Mouse (Mus musculus): ENCODE measurements around the gene Trappc2l. TPM values are rescaled to one million over a fixed set of nuclear protein-coding genes. Genes with fewer than 3 reads are reported as not detected.

Trappc2l gene
- polyA plus RNA-seq (2016; fragmentation: Nextera tagmentation; extraction: Ambion mirVana): 46.3 and 56.3 TPM in 2 replicates

GRCm38 (mm10) chr8:122611295-122612133 is at the start of gene Trappc2l, which contains the start of gene Galns:
Gene Trappc2l, plus strand, starts transcription at chr8:122611640.
Gene Galns, minus strand, starts transcription at chr8:122611463.
- H3K4me2 ChIP-seq (replicated peaks): peak within 1 kb of the TSS; percentile 88
- under 1% methylated on average over 56 of the region's 57 CpGs for WGBS
- H3K9ac ChIP-seq: peak within 1 kb of the TSS; percentile 66
- no peaks in the 10 kb centered on the region for H3K9me3 ChIP-seq
- ATAC-seq (ENCODE audit: insufficient number of reproducible peaks, insufficient read depth, low FRiP score, low TSS enrichment): peak; percentile 96
- H3K27ac ChIP-seq: peak within 1 kb of the TSS; percentile 70
- H3K27me3 ChIP-seq: no peaks in the 10 kb centered on the region
- peaks cover 16% of the 10 kb centered on the region for H3K4me1 ChIP-seq
- peak within 1 kb of the TSS; percentile 76 for H3K4me3 ChIP-seq
- H3K36me3 ChIP-seq: peaks cover 14% of the 10 kb centered on the region

DNA sequence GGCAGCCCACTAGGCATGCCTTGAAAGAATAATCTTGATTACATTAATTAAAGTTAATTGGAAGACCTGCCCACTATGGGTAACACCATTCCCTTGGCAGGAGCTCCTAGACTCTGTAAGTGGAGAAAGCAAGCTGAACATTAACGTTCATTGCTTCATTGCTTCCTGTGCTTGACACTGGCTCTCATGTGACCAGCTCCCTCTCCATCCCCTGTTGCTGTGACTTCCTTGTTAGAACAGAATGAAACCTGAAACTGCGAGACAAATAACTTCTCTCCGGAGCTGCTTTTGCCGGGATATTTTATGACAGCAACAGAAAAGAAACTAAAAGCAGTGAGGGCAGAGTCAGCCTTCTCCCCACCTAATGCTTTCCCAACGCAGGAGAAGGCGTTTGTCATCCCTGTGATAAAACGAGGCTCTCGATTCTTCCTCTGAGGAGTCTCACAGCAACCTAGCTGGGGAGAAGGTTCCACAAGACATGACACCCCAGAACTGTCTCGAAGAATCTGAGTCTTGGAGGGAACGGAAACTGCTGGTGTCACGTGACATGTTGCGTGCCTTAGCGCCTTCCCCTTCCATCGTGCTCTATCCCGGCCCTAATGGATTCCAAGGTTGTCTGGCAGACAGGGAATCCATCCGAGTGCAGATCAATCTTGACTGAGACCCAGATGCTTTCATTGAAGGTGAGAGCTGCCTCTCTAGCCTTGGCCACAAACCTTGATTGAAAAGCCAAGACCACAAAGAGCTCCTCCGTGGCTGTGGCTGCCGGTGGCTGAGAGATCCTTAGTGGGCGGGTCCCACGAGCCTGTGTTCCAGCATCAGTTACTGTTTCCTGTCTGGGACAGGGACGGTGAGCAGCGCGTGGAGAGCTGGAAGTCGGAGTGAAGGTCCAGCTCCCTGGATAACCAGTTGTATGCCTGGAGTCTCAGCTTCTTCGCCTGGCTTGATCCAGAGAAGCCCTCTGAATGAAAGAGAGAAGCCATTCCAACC is 46.8 kb upstream of the Trappc2l start:
- Histone ChIP-seq H3K4me1 (peaks cover 19% of the 10 kb centered on the region), H3K9ac (no peak overlapping the region), H3K27me3 (no peaks in the 10 kb centered on the region), H3K4me3 (no peak overlapping the region), H3K36me3 (peaks cover 6% of the 10 kb centered on the region), H3K4me2 (replicated peaks) (no peak overlapping the region), H3K9me3 (no peaks in the 10 kb centered on the region), H3K27ac (peak overlapping the region; percentile 13; the same call in 1 of the 2 replicates)
- 80% methylated on average over 25 of the region's 25 CpGs for WGBS
- ATAC-seq (ENCODE audit: insufficient number of reproducible peaks, insufficient read depth, low FRiP score, low TSS enrichment): no peak

DNA sequence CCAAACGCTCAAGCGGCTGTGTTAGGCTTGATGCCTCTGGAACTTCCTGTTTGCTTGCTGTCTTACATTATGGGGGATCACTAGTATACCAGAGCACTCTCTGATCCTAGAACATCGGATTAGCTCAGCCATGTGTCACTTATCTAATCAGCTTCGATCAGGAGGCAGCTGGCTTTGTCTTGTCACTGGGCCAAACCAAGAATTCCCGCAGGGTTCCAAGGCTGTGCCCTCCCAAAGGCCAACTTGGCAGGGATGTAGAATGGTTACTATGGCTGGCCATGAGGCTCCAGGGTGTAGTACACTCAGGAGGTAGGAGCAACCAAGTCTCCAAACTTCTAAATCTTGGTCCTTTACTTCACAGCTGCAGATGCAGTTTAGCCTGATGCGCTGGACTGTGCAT is 44.7 kb upstream of the Trappc2l start:
- Histone ChIP-seq H3K4me1 (peaks cover 19% of the 10 kb centered on the region), H3K36me3 (peaks cover 27% of the 10 kb centered on the region), H3K27me3 (no peaks in the 10 kb centered on the region), H3K4me2 (replicated peaks) (peak overlapping the region; percentile 81), H3K9ac (peak overlapping the region; percentile 93; the same call in 1 of the 2 replicates), H3K27ac (peak overlapping the region; percentile 94), H3K9me3 (no peaks in the 10 kb centered on the region), H3K4me3 (peak overlapping the region; percentile 91)
- 41% methylated on average over 6 of the region's 6 CpGs for WGBS
- no peak for ATAC-seq (ENCODE audit: insufficient number of reproducible peaks, insufficient read depth, low FRiP score, low TSS enrichment)

GRCm38 (mm10) chr8:122567361-122568108 is 43.9 kb upstream of the Trappc2l start, which contains the start of gene Cdt1:
Gene Cdt1, plus strand, starts transcription at chr8:122568015.
- ATAC-seq (ENCODE audit: insufficient number of reproducible peaks, insufficient read depth, low FRiP score, low TSS enrichment): peak; percentile 96
- Histone ChIP-seq H3K27me3 (no peaks in the 10 kb centered on the region), H3K27ac (peak within 1 kb of the TSS; percentile 94), H3K9ac (peak within 1 kb of the TSS; percentile 93), H3K4me1 (peaks cover 19% of the 10 kb centered on the region), H3K4me2 (replicated peaks) (peak within 1 kb of the TSS; percentile 81), H3K9me3 (no peaks in the 10 kb centered on the region), H3K36me3 (peaks cover 35% of the 10 kb centered on the region), H3K4me3 (peak within 1 kb of the TSS; percentile 91)
- WGBS: under 1% methylated on average over 62 of the region's 62 CpGs

- peak overlapping the region; percentile 91 for H3K4me3 ChIP-seq
- H3K9me3 ChIP-seq: no peaks in the 10 kb centered on the region
- H3K27me3 ChIP-seq: no peaks in the 10 kb centered on the region
- H3K27ac ChIP-seq: peak overlapping the region; percentile 89
- H3K4me2 ChIP-seq (replicated peaks): peak overlapping the region; percentile 81
- peak; percentile 54 for ATAC-seq (ENCODE audit: insufficient number of reproducible peaks, insufficient read depth, low FRiP score, low TSS enrichment)
- peaks cover 40% of the 10 kb centered on the region for H3K36me3 ChIP-seq
- peaks cover 19% of the 10 kb centered on the region for H3K4me1 ChIP-seq
- WGBS: under 1% methylated on average over 34 of the region's 34 CpGs
- peak overlapping the region; percentile 93 for H3K9ac ChIP-seq
Measured at GRCm38 (mm10) chr8:122568109-122568504, 43.3 kb upstream of the Trappc2l start.

DNA sequence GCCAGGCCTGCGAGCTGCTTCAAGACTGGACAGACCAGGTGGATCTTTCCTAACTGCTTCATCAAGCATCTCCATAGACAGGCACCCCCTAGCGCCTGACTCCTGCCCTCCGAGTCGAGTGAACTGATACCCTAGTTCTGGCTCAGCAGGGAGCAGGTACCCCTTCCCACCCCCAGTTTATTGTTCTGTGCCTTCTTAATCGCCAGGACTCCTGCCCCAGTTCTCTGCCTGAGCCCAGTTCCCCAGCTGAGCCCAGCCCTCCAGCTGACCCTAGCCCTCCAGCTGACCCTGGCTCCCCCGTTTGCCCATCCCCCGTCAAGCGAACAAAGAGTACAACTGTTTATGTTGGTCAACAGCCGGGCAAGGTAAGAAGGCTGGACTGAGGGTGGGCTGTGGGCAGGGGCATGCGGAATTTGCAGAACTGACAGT is 42.5 kb upstream of the Trappc2l start:
- Histone ChIP-seq H3K9ac (peak overlapping the region; percentile 93), H3K4me3 (peak overlapping the region; percentile 91), H3K27ac (no peak overlapping the region), H3K36me3 (peaks cover 48% of the 10 kb centered on the region), H3K4me2 (replicated peaks) (peak overlapping the region; percentile 81), H3K4me1 (peaks cover 19% of the 10 kb centered on the region), H3K9me3 (no peaks in the 10 kb centered on the region), H3K27me3 (no peaks in the 10 kb centered on the region)
- 8% methylated on average over 10 of the region's 10 CpGs for WGBS
- ATAC-seq (ENCODE audit: insufficient number of reproducible peaks, insufficient read depth, low FRiP score, low TSS enrichment): no peak

DNA sequence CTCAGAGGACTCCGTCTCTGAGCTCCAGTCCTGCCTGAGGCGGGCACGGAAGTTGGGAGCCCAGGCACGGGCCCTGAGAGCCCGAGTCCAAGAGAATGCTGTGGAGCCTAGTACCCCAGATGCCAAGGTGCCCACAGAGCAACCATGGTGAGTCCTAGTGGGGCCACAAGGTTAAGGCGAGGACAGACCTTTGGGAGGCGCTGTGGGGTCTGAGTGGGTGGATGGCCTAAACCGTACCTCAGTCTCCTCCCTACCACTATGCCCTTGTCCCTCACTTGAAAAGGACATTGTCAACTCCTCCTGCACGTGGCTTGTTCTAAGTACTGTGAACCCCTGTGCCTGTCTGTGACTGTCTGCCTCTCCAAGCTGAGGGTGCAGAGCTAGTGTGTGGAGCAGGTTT is 42.1 kb upstream of the Trappc2l start:
- no peaks in the 10 kb centered on the region for H3K9me3 ChIP-seq
- H3K4me2 ChIP-seq (replicated peaks): peak overlapping the region; percentile 81
- no peak for ATAC-seq (ENCODE audit: insufficient number of reproducible peaks, insufficient read depth, low FRiP score, low TSS enrichment)
- no peaks in the 10 kb centered on the region for H3K27me3 ChIP-seq
- peak overlapping the region; percentile 93 for H3K9ac ChIP-seq
- H3K4me1 ChIP-seq: peaks cover 19% of the 10 kb centered on the region
- H3K27ac ChIP-seq: no peak overlapping the region
- peak overlapping the region; percentile 91 for H3K4me3 ChIP-seq
- WGBS: 56% methylated on average over 9 of the region's 9 CpGs
- peaks cover 51% of the 10 kb centered on the region for H3K36me3 ChIP-seq

DNA sequence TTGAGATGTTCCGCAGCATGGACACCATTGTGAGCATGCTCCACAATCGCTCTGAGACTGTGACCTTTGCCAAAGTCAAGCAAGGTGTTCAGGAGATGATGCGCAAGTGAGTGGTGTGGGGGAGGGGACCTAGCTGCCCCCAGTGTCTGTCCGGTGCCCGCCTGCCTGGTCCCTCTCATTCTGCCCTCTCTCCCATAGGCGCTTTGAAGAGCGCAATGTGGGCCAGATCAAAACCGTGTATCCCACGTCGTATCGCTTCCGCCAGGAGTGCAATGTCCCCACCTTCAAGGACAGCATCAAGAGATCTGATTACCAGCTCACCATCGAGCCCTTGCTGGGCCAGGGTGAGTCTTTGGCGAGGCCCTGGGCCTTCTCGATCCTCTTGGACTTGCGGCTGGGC is 41.4 kb upstream of the Trappc2l start:
- H3K9me3 ChIP-seq: no peaks in the 10 kb centered on the region
- H3K27ac ChIP-seq: no peak overlapping the region
- peak overlapping the region; percentile 91; the same call in 1 of the 2 replicates for H3K4me3 ChIP-seq
- peaks cover 55% of the 10 kb centered on the region for H3K36me3 ChIP-seq
- no peak overlapping the region for H3K9ac ChIP-seq
- H3K4me1 ChIP-seq: peaks cover 25% of the 10 kb centered on the region
- WGBS: 96% methylated on average over 16 of the region's 16 CpGs
- 0 out of 2 replicates have a peak overlapping the region, but pooled peaks have one; percentile 81 for H3K4me2 ChIP-seq (replicated peaks)
- no peak for ATAC-seq (ENCODE audit: insufficient number of reproducible peaks, insufficient read depth, low FRiP score, low TSS enrichment)
- H3K27me3 ChIP-seq: no peaks in the 10 kb centered on the region

- H3K4me1 ChIP-seq: peaks cover 36% of the 10 kb centered on the region
- no peak overlapping the region for H3K4me2 ChIP-seq (replicated peaks)
- no peaks in the 10 kb centered on the region for H3K9me3 ChIP-seq
- H3K9ac ChIP-seq: no peak overlapping the region
- H3K4me3 ChIP-seq: no peak overlapping the region
- H3K27ac ChIP-seq: no peak overlapping the region
- H3K27me3 ChIP-seq: no peaks in the 10 kb centered on the region
- no peak for ATAC-seq (ENCODE audit: insufficient number of reproducible peaks, insufficient read depth, low FRiP score, low TSS enrichment)
- 92% methylated on average over 11 of the region's 11 CpGs for WGBS
- H3K36me3 ChIP-seq: peaks cover 59% of the 10 kb centered on the region
Measured at GRCm38 (mm10) chr8:122571153-122571552, 40.3 kb upstream of the Trappc2l start.

- WGBS: 93% methylated on average over 17 of the region's 17 CpGs
- no peaks in the 10 kb centered on the region for H3K9me3 ChIP-seq
- no peak for ATAC-seq (ENCODE audit: insufficient number of reproducible peaks, insufficient read depth, low FRiP score, low TSS enrichment)
- H3K36me3 ChIP-seq: peaks cover 59% of the 10 kb centered on the region
- H3K4me1 ChIP-seq: peaks cover 34% of the 10 kb centered on the region
- no peaks in the 10 kb centered on the region for H3K27me3 ChIP-seq
- H3K4me2 ChIP-seq (replicated peaks): no peak overlapping the region
- H3K4me3 ChIP-seq: no peak overlapping the region
- no peak overlapping the region for H3K27ac ChIP-seq
- no peak overlapping the region for H3K9ac ChIP-seq
Measured at GRCm38 (mm10) chr8:122571750-122572267, 39.6 kb upstream of the Trappc2l start.

Measured in embryonic facial prominence, embryonic 12.5 days (tissue).